Mouse (Mus musculus) naive thymus-derived CD4-positive, alpha-beta T cell, adult 2 months (primary cell): ENCODE measurements around the gene Raet1e.
A peak's percentile ranks its signal among the peaks of the same experiment; 100 is the strongest.
"Not testable (repeated sequence)": the region's sequence is repeated elsewhere in the genome, so short reads cannot be mapped to it uniquely, and the experiment has no call there.

Experiments used
- DNase-seq: peaks from one replicate; pipeline ENCODE4 v3.0.0-alpha.2; 2011; ENCODE audit warnings: low read depth

Gene Raet1e

DNA sequence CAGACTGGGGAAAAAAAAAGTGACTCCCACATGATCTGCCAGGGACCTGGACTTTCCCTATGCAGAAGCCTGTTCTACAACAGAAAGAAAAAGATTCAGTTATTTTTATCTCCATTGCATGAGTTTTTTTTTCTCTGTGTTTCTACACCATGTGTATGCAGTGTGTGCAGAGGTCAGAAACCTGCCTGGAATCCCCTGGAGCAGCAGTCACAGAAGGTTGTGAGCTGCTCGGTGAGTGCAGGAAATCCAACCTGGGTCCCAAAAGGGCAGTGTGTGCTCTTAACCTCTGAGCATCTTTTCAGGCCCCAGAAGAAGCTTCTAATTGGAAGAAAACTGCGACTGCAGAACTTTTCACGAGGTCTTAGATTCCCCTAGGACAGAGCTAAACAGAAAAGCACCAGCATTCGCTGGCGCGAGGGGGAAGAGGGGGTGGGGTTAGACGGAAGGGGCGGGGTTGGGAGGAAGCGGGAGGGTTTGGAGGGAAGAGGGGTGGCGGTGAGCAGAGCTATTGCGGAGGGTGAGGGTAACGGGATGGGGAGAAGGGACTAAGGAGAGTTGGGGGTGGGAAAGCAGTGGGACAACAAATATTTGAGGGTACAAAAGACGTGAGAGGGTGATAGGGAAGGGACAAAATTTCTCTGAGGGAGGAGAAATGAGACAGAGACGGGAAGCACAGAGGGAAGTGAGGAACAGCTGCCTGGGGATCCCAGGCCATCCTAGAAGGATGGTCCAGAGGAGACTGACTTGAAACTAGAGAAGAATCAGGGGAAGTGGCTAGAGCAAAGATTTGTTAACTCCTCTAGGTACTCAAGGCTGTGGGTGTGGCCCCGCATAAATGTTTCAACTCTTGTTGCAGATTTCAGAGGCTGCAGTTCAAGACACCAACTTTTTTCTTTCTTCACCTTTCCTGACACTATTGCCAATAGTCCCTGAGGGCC lies 203.3 kb downstream of the Raet1e start:
- not testable (repeated sequence) for DNase-seq

DNA sequence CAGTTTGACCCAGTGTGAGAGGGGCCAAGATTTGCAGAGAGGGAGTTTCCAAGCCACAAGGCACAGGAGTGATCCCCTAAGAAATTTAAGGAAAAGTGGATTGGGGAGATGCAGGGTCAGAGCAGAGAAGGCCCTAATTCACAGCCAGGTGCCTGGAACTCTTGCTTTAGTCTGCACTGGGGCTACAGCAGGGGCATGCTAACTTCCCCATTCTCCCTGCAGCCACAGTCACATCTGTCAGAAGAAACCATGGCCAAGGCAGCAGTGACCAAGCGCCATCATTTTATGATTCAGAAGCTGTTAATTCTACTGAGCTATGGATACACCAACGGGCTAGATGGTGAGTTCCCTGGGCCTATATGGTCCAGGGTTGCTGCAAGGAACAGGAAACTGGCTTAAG lies 204.1 kb downstream of the Raet1e start:
- not testable (repeated sequence) for DNase-seq

DNA sequence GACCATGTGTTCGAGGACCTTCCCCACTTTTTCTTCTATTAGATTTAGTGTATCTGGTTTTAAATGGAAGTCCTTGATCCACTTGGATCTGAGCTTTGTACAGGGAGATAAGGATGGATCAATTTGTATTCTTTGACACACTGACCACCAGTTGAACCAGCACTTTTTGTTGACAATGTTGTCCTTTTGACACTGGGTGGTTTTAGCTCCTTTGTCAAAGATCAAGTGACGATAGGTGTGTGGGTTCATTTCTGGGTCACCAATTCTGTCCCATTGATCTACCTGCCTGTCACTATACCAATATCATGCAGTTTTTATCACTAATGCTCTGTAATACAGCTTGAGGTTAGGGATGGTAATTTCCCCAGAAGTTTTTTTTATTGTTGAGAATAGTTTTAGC lies 206.5 kb downstream of the Raet1e start:
- not testable (repeated sequence) for DNase-seq

DNA sequence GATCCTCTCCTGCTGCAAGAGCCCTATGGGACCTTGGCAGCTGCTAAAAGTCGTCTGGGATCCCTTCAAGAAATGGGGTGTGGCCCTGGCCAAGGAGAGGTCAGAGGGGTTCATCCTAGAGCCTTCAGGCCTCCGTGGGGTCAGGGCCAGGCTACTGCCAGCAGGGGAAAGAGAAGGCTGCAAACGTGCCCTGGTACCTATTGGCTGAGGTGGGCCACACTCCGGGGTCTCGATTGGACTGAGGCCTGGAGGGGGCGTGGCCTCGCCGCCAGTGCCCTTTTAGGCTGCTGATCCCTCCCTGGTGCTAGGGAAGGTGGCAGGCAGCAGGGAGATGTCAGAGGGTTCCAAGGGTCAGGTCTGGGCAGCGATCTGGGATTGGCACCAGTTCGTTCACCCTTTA lies 222.9 kb downstream of the Raet1e start:
- DNase-seq = not testable (repeated sequence)

DNA sequence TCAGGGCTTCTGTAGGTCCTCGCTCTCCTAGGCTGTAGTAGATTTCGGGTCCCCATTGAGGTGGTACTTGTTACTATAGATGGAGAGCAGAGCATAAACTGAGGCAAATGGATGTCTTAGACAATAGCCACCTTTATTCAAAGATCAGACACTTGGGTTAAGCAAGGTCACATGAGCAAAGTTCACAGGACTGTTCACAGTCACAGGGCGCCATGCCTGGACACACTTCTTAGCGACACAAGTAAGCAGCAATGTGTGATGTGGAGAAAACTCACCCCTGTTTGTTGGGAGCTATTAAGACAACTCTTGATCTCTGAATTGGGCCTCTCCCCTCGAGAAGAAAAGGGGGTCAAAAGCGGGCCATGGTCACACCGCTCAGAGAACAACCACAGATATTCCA lies 231.8 kb downstream of the Raet1e start:
- not testable (repeated sequence) for DNase-seq

DNA sequence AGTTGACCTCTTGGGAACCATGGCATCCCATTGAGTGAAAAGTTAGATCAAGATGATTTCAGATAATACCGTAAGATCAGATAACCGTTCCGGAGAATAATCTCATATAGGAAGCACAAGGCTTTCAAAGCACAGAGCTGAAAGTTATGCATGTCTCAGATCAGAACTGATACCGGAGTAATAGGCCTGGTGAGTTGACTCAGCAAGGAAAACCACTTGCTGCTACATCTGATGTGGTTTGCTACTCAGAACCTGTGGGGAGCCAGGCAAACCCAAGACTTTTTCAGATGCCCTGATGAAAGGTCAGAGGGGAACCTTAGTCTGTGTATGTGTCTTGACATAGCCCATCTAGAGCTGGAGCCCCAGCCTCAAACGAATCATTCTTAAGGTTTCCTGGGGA lies 233.2 kb downstream of the Raet1e start:
- not testable (repeated sequence) for DNase-seq

DNA sequence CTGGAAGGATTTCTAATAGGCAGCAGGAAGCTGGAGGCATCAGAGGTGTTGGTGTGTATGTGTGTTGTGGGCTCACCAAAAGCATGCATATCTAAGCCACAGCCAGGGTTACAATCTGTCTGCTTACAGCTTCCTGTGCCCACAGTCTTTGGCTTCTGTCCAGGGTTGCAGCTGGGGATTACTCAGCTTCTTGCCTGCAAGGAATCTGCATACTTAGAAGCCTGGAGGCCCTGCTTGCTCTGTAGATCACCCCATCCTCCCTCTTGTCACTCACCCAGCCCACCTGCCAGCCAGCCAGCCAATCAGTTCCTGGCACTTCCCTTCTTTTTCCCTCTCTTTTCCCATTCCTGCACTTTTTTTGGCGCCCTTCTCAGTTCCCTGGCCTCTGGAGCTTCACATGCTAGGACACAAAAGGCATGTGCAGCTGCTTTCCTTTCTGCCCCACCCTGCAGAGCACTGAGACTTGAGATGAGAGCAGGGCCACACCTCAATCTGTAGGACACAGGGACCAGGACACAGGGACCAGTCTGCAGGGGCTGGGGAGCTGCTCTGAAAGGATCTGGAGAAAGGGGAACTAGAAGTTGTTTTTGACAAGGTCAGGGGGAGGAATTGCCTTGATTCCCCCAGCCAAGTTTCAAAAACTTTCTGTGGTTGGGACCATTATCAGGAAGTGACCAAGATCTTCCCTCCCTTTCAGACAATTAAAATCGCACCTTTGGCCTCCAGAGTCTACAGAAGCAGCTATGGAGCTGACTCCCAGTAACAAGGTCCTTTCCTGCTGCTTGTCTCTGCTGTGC lies 234.9 kb downstream of the Raet1e start:
- DNase-seq = not testable (repeated sequence)

DNA sequence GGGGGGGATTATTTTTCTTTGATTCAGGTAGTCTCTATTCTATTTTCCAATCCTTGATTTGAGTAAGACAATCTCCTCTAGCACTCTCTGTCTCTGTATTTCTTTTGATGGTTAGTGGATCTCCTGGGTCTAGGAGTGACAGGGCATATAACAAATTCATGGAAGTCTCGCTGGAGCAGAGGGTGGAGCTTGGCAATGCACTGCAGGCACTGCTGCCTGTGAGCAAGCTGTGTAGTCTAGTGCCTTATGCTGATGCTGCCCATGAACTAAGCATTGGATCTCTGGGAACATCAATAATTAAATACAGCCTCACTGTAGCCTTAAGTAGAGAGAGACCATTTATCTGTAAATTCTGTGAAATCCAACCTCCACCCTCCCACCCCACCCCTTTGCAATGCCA lies 238.3 kb downstream of the Raet1e start:
- not testable (repeated sequence) for DNase-seq

DNA sequence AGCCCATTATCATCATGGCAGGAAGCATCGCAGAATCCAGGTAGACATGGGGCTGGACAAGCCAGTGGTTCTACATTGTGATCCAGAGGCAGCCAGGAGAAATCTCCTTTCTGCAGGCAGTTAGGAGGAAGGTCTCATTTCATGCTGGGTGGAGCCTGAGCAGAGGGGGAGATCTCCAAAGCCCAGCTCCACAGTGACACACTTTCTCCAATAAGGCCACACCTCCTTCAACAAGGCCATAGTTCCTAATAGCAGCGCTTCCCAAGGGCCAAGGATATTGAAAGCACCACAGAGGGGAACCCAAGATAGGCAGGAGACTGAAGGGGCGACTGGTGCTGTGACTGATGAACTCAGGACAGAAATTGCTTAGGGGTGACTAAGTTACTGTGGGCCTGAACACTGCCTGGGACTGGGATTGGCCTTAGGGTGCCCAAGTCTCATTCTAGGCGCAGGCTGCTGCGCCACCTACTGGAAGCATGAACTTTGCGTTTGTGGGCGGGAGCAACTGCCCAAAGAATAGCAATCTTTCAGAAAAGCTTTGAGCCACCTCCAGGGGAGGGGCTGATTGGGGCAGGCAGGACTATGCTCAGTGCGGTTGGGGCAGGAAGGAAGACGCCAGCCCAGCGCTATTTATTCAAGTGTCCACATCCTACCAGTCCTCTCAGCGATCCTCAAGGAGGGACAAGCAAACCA lies 244.0 kb downstream of the Raet1e start:
- DNase-seq = peak; percentile 69

DNA sequence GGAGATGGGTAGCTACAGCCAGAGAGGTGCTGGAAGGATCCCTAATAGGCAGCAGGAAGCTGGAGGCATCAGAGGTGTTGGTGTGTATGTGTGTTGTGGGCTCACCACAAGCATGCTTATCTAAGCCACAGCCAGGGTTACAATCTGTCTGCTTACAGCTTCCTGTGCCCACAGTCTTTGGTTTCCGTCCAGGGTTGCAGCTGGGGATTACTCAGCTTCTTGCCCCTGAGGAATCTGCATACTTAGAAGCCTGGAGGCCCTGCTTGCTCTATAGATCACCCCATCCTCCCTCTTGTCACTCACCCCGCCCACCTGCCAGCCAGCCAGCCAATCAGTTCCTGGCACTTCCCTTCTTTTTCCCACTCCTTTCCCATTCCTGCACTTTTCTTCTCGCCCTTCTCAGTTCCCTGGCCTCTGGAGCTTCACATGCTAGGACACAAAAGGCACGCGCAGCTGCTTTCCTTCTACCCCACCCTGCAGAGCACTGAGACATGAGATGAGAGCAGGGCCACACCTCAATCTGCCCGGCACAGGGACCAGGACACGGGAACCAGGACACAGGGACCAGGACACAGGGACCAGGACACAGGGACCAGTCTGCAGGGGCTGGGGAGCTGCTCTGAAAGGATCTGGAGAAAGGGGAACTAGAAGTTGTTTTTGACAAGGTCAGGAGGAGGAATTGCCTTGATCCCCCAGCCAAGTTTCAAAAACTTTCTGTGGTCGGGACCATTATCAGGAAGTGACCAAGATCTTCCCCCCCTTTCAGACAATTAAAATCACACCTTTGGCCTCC lies 255.5 kb downstream of the Raet1e start:
- DNase-seq = peak; percentile 6
